Mouse (Mus musculus): ENCODE data around the gene Map2k2. TPM values are rescaled to one million over a fixed set of nuclear protein-coding genes. Genes with fewer than 3 reads are reported as not detected.

Map2k2 gene
- total RNA-seq, 2 experiments from 2014 or later: 127 to 130 TPM

GRCm38 (mm10) chr10:81092465-81093250, 13.1 kb upstream of the Map2k2 start:
- no peak for DNase-seq (ENCODE audit: extremely low spot score in 1 of 2, low spot score in 2 of 2)
- intact Hi-C loops (cut with DNase I): no loop called here

DNA sequence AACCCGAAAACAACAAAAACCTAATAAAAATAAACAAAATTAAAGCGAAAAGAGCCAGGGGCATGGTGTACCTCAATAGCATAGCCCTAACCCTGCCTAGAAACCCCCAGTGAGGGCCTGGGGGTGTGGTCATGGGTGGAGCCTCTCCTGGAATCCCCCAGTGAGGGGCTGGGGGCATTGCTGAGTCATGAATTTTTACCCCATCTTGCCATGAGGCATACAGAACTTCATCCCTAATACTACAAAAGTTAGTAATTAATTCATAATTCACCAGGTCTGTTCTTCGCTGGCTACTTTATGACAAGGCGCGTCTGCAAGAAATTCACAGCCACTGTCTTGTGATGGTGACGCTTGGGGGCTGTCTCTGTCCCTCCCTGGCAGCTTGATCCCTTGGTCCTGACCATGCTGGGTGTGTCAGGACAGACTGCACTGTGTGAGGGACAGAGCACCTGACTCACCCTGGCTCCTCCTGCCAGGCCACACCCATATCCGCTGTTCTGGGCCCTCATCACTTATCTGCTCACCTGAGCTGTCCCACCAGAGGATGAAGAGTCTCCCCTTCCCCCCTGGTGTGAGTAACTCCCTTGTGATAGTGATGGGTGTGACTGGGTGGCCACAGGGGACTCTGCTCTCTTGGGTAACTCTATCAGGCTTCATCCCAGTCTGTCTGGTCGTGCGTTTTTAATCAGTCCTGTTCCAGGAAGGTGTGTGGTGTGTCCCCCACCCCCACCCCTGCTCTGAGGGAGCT, 10.6 kb upstream of the Map2k2 start:
- DNase-seq (ENCODE audit: extremely low spot score in 1 of 2, low spot score in 2 of 2): no peak
- intact Hi-C loops (cut with DNase I): no loop called here

- intact Hi-C loops (cut with DNase I): no loop called here
- peak; percentile 75 to 90 for DNase-seq (ENCODE audit: extremely low spot score in 1 of 2, low spot score in 2 of 2)
Measured at GRCm38 (mm10) chr10:81106113-81106721, 502 bp downstream of the Map2k2 start.

DNA sequence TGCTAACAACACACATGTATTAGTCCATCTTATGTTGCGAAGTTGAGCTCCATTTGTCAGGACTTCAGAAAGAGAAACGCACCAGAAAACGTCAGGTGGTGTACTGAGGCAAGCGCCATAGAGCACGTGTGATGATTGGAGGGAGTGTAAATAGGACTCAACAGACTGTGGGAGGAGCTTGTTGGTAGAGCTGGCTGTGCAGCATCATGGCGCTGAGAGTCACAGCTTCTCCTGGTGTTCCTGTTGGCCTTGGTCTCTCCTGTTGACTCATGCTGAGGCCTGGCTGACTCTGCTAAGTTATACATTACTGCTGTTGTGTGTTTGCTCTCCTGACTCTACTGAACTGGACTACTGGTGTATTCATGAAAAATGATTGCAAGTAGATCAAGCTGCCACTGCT, 7.2 kb downstream of the Map2k2 start:
- intact Hi-C loops (cut with DNase I): no loop called here
- no peak for DNase-seq (ENCODE audit: extremely low spot score in 1 of 2, low spot score in 2 of 2)

DNA sequence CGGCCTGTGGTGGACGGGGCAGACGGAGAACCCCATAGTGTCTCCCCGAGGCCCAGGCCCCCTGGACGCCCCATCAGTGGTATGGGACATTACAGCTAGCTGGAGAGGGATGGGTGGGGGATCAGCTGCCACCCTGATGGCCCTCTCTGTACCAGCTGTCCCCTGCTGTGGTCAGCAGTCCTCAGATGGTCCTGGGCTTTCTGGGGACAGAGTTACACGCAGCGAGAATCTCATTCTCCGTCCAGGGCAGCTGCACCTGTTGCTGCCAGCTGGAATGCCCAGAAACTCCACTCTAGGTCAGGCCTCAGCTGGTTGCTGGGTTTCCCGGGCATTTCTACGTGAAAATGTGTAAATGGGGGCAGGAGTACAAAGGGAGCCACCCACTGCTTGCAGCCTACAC, 13.9 kb downstream of the Map2k2 start:
- intact Hi-C loops (cut with DNase I): no loop called here
- DNase-seq (ENCODE audit: extremely low spot score in 1 of 2, low spot score in 2 of 2): no peak

DNA sequence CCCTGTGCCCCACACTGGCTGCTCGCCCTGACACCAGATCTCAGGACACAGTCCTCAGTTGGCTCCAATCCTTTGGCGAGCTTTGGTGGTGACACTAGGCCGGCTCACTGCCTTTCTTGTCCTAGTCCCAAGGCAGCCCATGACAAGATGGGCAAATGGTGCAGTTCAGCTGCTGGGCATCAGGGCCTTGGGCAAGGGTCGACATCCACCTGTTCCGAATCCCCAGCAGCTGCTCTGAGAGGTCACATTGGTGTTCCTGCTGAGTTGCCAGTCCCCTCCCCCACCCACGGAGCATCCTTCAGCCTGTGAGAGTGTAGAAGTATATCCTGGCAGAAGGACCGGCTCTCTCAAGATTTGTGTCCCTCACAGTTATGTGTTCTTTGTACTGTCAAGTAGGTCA, 14.9 kb downstream of the Map2k2 start:
- intact Hi-C loops (cut with DNase I): no loop called here

GRCm38 (mm10) chr10:81122889-81123288, 17.2 kb downstream of the Map2k2 start:
- intact Hi-C loops (cut with DNase I): no loop called here

More for the DNA sequence above, 14.9 kb downstream of the Map2k2 start:
- DNase-seq (ENCODE audit: extremely low spot score in 1 of 2, low spot score in 2 of 2): no peak

DNA sequence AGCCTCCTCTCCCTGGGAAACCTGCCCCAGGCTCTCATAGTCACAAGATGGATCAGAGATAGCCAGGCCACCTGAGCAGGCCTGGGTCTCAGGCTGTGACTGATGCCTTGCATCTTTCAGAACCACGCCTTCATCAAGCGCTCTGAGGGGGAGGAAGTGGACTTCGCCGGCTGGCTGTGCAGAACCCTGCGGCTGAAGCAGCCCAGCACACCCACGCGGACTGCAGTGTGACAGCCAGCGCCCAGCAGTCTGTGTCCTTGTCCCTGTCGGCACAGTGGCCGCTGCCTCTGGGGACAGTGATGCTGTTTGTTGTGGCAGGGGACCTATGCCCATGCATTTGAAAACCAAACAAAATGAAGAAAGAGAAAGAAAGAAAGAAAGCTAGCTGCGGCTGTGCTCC, 17.8 kb downstream of the Map2k2 start:
- intact Hi-C loops (cut with DNase I): no loop called here
- DNase-seq (ENCODE audit: extremely low spot score in 1 of 2, low spot score in 2 of 2): no peak

More at GRCm38 (mm10) chr10:81122889-81123288, 17.2 kb downstream of the Map2k2 start:
- no peak for DNase-seq (ENCODE audit: extremely low spot score in 1 of 2, low spot score in 2 of 2)

DNA sequence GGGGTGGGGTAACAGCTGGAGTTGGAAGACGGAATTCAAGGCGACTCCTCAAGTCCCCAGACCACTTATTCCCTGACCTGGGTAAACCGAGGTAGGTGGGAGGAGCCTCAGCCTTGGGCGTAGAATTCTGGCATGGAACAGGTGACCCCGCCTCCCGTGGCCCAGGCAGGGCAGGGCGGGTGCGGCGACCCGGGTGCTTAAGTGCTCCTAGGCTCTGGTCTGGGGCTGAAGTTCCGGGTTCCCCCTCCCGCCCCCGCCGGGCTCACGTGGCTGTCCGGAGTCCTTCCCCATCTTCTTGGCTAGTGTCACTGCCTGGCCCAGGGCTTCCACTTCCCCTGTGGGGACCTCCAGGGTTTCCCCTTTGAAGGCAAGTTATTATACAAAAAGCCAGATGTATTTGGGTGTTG, 28.5 kb downstream of the Map2k2 start:
- DNase-seq (ENCODE audit: extremely low spot score in 1 of 2, low spot score in 2 of 2): peak in 1 of 2 experiments; percentile 81
- intact Hi-C loops (cut with DNase I): no loop called here

- DNase-seq (ENCODE audit: extremely low spot score in 1 of 2, low spot score in 2 of 2): peak in 1 of 2 experiments; percentile 72
- intact Hi-C loops (cut with DNase I): no loop called here
Measured at GRCm38 (mm10) chr10:81134966-81135681, 29.4 kb downstream of the Map2k2 start, which contains the start of gene Zbtb7a. TSS of gene Zbtb7a (plus strand) at chr10:81135220.

DNA sequence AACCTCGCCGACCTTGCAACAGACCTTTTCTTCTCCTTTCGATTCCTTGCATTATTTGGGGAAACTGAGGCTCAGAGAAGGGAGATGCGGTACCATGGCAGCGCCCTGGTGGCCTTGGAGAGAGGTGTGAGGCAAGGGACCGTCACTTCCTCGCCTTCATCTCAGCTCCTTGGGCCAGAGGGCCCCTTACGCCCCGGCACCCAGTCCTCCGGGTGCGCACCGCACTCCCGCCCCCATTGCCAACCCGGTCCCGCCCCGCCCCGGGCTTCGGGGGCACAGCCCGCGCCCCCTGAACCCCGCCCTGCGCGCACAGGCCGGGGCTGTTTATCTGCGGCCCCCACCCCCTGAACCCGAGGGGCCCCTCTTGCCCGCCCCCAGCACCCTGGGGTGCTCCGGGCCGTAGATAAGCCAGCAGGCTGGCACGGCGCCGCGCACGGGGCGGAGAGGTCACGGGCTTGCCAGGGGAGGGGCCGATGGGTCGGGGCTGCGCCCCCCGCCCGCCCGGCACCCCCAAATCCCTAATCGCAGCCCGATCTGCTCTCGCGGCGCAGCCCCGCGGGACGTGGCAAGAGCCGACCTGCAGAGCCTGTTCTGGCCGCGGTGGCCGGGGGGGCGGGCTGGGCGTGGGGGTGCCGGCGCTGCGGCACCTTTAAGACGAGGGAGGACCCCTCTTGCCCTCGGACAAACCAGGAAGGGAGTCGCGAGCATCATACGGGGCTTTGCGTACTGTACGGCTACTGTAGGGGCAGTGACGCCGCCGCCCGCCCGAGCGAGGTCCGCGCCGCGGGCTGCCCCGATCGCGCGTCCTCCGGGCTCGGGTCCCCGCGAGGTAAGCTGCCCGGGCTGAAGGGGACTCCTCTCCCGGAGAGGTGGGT, 30.4 kb downstream of the Map2k2 start:
- intact Hi-C loops (cut with DNase I): no loop called here

GRCm38 (mm10) chr10:81136706-81137231, 31.1 kb downstream of the Map2k2 start:
- DNase-seq (ENCODE audit: extremely low spot score in 1 of 2, low spot score in 2 of 2): no peak
- intact Hi-C loops (cut with DNase I): no loop called here

More for the DNA sequence above, 30.4 kb downstream of the Map2k2 start:
- peak; percentile 69 to 89 for DNase-seq (ENCODE audit: extremely low spot score in 1 of 2, low spot score in 2 of 2)

- DNase-seq (ENCODE audit: extremely low spot score in 1 of 2, low spot score in 2 of 2): peak; percentile 98 to 99
- intact Hi-C loops (cut with DNase I): no loop called here
Measured at GRCm38 (mm10) chr10:81137252-81138130, 31.8 kb downstream of the Map2k2 start.

DNA sequence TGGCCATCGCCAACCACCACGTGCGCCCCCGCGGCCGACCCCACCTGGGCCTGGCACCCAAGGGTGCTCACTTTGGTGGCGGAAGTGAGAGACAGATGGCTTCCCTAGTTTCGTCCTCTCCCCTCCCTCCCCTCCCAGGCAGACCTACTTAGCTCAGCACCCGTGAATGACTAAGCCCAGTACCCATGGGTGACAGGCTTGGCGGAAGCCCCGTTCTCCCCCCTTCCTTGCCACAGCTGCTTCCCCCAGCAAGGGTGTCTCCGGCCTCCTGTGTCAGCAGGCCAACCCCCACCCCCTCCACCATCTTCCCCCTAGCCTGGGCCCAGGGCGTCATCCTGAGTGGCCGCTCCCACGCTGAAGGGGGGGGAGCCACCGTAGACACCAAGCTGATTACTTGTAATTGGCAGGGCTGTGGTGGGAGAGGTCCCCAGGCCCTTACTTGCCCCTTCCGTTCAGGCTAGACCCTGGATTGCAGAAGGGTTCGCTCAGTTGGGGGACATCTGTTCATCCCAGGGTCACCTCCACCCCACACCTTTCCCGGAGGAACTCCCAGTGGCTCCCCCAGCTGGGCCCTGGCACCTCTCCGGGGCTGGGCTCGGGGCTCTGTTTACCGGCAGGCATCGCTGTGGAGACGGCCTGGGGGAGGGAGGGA, 32.5 kb downstream of the Map2k2 start:
- peak in 1 of 2 experiments; percentile 73 for DNase-seq (ENCODE audit: extremely low spot score in 1 of 2, low spot score in 2 of 2)
- intact Hi-C loops (cut with DNase I): no loop called here

DNA sequence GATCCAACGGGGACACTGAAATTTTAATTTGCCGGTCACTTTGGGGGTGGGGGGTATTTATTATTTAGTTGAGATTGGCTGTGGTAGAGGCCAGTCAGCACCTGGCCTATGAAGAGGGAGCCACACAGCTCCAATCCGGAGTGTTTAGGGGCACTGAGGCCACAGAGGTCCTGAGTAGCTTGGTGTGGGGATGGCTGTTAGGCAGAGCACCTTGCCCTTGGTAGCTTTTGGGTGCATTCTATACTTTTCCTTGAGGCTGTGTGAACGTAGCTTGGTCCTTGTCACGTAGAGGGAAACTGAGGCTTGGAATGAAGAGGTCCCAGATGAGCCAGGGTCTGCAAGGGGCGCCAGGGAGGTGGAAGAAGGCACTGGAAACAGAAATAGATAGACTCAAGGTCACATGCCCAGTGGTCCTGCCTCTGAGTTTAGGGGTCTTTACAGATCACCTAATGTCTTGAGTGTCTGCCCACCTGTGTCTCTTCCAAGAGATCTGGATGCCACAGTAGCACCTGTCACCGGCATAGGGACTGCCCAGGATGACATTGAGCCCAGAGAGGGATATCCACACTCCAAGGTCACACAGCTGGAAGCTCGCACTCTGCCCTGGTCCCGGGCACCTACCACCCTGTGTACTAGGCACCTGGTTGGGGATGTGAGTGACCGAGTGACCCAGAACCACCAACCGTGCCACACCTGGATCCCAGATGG, 33.3 kb downstream of the Map2k2 start:
- intact Hi-C loops (cut with DNase I): no loop called here
- DNase-seq (ENCODE audit: extremely low spot score in 1 of 2, low spot score in 2 of 2): no peak

DNA sequence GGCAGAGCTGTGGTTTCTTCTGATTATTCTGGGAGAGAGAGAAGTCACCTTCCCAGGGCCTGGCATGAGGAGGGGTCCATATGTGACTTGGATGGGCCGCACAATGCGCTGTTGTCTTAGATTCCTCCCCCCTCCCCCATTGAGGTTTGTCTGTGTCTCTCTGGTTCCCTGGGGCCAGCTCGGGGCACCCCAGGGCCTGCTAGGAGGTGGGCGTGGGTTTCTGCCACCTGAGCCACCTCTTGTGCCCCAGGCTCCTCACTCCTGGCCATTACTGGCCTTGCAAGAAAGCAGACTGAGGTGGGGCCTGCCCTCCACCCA, 33.8 kb downstream of the Map2k2 start:
- no peak for DNase-seq (ENCODE audit: extremely low spot score in 1 of 2, low spot score in 2 of 2)
- intact Hi-C loops (cut with DNase I): no loop called here

Data from left cerebral cortex, postnatal 10 days (tissue).